Mouse (Mus musculus) liver, postnatal 0 days (tissue): Measurements from ENCODE around the gene Gm20388.
A peak's percentile ranks its signal among the peaks of the same experiment; 100 is the strongest.

Experiments
- CTCF ChIP-seq: sonication (generic); IDR thresholded peaks from 2 replicates; pipeline ENCODE4 v1.5.1; 2016; ENCODE audit warnings: antibody characterized with exemption, low read depth
- EP300 ChIP-seq: IDR thresholded peaks from 2 replicates; pipeline ENCODE4 v1.6.1; 2016; ENCODE audit warnings: antibody characterized with exemption, low read depth, mild to moderate bottlenecking

DNA sequence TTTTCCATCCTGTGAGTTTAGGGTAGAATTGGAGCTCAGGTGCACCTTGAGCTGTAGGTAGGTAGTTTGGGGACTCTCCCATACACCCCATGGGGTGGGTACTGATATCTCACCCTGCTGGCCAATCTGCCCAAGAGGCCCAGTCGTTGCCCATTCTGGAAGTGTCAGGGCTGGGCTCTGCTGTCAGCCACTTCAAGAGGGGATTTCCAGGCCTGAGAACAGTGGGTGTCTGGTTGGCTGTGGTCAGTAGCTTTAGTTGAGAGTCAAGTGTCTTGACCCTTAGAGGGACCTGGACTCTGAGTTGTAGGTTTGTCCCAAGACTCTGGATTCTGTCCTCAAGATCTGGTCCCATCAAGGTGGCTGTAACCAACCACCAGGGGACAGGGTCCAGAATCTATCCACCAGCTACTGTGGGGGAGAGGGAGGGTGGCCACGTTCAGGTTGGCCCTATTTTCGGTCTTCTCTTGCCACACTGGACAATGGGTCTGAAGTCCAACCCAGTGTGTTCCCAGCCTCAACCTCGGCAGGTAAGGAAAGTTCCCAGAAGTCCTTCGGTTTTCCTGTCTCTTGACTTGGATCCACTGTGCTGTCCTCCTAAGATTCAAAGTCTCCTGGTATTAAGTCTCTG is 580.6 kb downstream of the Gm20388 start:
- TF ChIP-seq CTCF (peak; percentile 25; the same call in 1 of the 2 replicates), EP300 (no peak)
